Mouse (Mus musculus) right cerebral cortex, postnatal 10 days (tissue): ENCODE results near the gene Prex1.

ENCODE experiments used
- DNase-seq, 2 experiments: peaks; one replicate each; pipeline ENCODE4 v3.0.0; 2021; ENCODE audit warnings: low spot score in 2 of 2

Prex1 gene

GRCm38 (mm10) chr2:166685824-166686223 is 27.8 kb downstream of the Prex1 start:
- DNase-seq, result no peak

- DNase-seq, result no peak
Measured at GRCm38 (mm10) chr2:166683885-166684544, 29.6 kb downstream of the Prex1 start.

DNA sequence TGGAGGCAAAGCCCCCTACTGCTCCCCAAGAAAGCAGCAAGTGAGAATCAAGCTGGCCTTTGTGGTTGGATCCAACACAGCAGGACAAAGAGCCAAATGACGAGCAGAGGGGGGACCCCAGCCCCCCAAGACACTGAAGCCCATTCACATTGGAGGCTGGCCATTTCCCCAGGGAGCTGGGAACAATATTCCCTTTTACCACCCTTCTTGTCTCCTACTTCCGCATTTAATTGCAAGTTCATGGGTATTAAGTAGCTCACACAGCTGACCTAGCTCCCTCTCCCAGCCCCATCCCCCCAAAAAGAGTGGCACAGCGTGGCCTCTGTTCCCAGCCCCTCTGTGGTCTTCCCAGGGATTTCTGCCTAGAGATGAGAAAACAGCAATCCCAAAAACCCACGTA is 30.8 kb downstream of the Prex1 start:
- peak; percentile 82 to 84 for DNase-seq

- DNase-seq, result peak; percentile 72 to 77
Measured at GRCm38 (mm10) chr2:166678959-166679759, 34.5 kb downstream of the Prex1 start.

- DNase-seq, result peak in 1 of 2 experiments; percentile 60
Measured at GRCm38 (mm10) chr2:166676933-166677332, 36.7 kb downstream of the Prex1 start.

- DNase-seq, result peak; percentile 72 to 82
Measured at GRCm38 (mm10) chr2:166676498-166676897, 37.1 kb downstream of the Prex1 start.

GRCm38 (mm10) chr2:166675588-166676444 is 37.8 kb downstream of the Prex1 start:
- no peak for DNase-seq

DNA sequence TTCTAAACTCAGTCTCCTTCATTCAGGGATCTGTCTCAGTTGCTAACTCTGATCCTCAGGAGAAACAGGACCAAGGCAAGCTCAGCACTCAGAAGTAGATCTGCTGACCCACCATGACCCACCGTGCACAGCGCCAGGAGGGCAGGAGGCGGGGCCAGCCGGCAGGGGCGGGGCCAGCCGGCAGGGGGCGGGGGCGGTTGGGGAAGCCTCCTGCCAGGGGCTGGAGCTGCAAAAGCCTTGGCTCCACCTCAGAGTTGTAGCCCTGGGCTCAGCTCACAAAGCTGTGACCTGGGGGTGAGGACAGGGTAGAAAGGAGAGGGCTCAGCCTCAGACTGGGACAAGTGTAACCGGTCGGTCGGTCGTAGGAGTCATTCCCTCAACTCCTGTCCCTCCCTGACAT is 38.9 kb downstream of the Prex1 start:
- DNase-seq, result no peak

GRCm38 (mm10) chr2:166673951-166674350 is 39.7 kb downstream of the Prex1 start:
- DNase-seq, result no peak

- no peak for DNase-seq
Measured at GRCm38 (mm10) chr2:166672171-166672965, 41.3 kb downstream of the Prex1 start.

DNA sequence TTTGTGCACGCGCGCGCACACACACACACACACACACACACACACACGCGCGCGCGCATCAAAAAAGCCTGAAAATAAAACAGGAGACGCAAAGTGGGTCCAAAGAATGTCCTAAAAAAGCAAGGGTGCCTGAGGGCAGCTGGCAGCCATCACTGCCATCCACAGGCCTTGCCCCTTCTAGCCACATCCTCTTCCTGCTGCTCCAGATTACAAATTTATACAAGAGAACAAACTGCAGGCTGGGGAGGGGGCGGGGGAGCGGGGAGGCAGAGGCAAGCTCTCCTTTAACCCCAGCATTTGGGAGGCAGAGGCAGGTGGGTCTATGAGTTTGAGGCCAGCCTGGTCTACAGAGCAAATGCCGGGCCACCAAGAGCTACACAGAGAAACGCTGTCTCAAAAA is 42.0 kb downstream of the Prex1 start:
- no peak for DNase-seq

GRCm38 (mm10) chr2:166671019-166671418 is 42.6 kb downstream of the Prex1 start:
- peak; percentile 65 to 72 for DNase-seq

- no peak for DNase-seq
Measured at GRCm38 (mm10) chr2:166669922-166670321, 43.7 kb downstream of the Prex1 start.

DNA sequence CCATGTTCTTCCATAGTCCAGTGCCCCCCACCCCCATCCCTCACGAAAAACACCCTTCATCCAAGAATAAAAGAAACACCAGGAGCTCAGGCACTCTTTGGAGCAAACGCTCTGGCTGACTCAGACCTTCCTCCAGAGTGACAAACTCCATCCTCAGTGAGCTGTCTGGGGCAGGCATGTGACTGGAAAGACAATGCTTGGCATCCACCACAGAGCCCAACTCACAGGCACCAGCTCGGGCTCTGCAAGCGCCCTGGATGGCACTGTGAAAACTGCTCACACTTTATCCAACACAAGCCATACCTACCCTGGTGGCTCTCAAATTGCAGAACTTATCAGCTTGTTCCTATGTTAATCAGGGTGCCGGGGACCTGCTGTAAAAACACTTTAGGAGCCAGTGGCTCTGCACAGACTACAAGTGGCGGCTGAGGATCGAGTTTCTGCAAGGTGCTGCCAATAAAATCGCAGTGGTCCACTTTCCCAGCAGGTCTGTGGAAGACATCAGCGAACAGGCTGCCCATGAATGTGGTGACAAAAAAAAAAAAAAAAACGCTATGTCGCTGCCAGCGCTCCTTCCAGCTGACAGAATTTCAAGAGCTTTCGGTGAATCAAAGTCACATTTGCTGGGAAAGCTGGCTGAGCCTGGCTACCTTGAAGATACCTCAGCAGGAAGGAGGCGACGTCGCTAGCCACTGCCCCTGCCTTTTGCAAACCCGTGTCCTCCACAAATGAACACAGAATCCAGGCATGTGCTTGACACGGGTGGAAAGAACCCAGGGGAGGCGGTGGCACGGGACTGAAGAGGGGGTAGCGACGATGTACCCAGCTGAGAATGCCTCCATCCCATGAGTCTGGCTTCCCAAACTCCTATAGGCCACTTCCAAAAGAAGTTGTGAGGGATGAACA is 45.6 kb downstream of the Prex1 start:
- no peak for DNase-seq

DNA sequence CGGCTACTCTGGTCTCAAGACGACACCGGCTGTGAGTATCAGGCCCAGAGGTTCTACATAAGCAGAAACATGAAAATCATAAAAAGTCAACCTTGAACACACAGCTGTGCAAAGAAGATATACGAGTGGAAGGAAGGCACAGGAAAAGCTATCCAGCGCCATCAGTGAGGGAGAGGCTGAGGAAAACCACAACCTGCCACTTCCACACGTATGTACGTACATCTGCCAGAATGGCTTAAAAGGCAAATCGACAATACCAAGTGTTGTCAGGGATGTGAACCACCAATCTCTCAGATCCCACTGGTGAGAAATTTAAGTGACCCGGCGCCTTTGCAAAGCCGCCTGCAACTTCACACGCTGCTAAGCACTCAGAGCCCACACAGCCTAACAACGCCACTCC is 47.5 kb downstream of the Prex1 start:
- DNase-seq, result no peak

GRCm38 (mm10) chr2:166665244-166665922 is 48.2 kb downstream of the Prex1 start:
- DNase-seq, result no peak

- DNase-seq, result no peak
Measured at GRCm38 (mm10) chr2:166664506-166664905, 49.1 kb downstream of the Prex1 start.

DNA sequence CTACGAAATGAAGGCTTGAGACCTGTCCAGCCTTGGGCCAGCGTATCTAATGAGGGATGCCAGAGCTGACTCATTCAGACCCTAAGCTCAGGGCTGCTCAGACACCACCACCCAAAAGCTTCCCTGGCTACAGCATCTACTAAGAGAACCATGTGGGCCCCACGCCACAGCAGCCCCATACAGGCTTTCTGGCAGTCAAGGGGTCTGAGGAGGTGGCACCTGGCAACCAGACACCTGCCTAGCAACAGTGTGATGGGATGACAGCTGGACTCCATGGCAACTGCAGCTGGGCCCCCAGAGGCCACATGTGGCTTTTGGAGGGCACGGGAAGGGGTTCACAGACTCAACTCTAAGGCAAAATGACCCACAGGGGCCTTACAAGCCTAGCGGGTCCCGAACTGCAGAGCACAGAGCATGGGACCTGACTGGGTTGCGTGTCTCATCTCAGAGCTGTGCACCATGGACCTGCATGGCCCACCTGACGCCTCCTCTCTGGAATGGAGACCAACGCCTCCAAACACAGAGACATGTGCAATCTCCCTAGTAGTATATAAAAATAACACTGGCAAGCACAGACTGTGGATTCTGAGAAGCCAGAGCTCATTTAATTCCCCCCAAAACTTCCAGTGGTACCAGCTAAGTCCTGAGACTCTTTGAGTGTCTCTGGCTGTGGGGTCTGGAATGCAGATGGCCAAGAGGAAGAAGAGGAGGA is 50.2 kb downstream of the Prex1 start:
- peak in 1 of 2 experiments; percentile 66 for DNase-seq

GRCm38 (mm10) chr2:166662595-166663160 is 51.0 kb downstream of the Prex1 start:
- DNase-seq, result peak; percentile 69 to 75
